Mouse (Mus musculus) frontal cortex, adult 2 months (tissue): ENCODE measurements around the gene Lag3. TPM values are rescaled to one million over a fixed set of nuclear protein-coding genes. Genes with fewer than 3 reads are reported as not detected.

Experiments
- DNase-seq, 2 experiments: peaks; one replicate each; pipeline ENCODE4 v3.0.0; 2022; ENCODE audit warnings: low spot score in 1 of 2; ENCODE audit errors: extremely low spot score in 1 of 2
- polyA plus RNA-seq: library from polyadenylated mRNA; depleted of rRNA; stranded (reverse); fragments of >200 nt; gene quantifications from 2 replicates; pipeline ENCODE4 v1.2.3, GENCODE M21; 2012

Gene Lag3
- polyA plus RNA-seq, 1 experiment: 6.0 TPM

- no peak for DNase-seq
Measured at GRCm38 (mm10) chr6:124920318-124921085, 9.0 kb upstream of the Lag3 start.

- peak; percentile 95 for DNase-seq
Measured at GRCm38 (mm10) chr6:124919695-124920317, 8.3 kb upstream of the Lag3 start, which contains the start of gene Ptms. TSS of gene Ptms (minus strand) at chr6:124920103.

GRCm38 (mm10) chr6:124918890-124919627 is 7.6 kb upstream of the Lag3 start:
- DNase-seq: peak in 1 of 2 experiments; percentile 47

- no peak for DNase-seq
Measured at GRCm38 (mm10) chr6:124918331-124918690, 6.8 kb upstream of the Lag3 start.

GRCm38 (mm10) chr6:124917518-124918330 is 6.2 kb upstream of the Lag3 start:
- peak; percentile 87 to 94 for DNase-seq

GRCm38 (mm10) chr6:124916695-124917517 is 5.4 kb upstream of the Lag3 start:
- DNase-seq: peak; percentile 59 to 92

- DNase-seq: peak; percentile 71 to 79
Measured at GRCm38 (mm10) chr6:124915942-124916694, 4.6 kb upstream of the Lag3 start.

- no peak for DNase-seq
Measured at GRCm38 (mm10) chr6:124915160-124915941, 3.8 kb upstream of the Lag3 start.

- DNase-seq: no peak
Measured at GRCm38 (mm10) chr6:124914511-124914910, 3.0 kb upstream of the Lag3 start.

GRCm38 (mm10) chr6:124913721-124914285 is 2.3 kb upstream of the Lag3 start:
- DNase-seq: no peak

- DNase-seq: no peak
Measured at GRCm38 (mm10) chr6:124913214-124913613, 1.7 kb upstream of the Lag3 start.

GRCm38 (mm10) chr6:124910032-124910431 is 1.5 kb downstream of the Lag3 start:
- no peak for DNase-seq

- no peak for DNase-seq
Measured at GRCm38 (mm10) chr6:124907767-124908166, 3.7 kb downstream of the Lag3 start.

- DNase-seq: no peak
Measured at GRCm38 (mm10) chr6:124904991-124905860, 6.3 kb downstream of the Lag3 start.

- peak; percentile 86 to 89 for DNase-seq
Measured at GRCm38 (mm10) chr6:124904161-124904981, 7.1 kb downstream of the Lag3 start.

GRCm38 (mm10) chr6:124903580-124904151 is 7.8 kb downstream of the Lag3 start:
- DNase-seq: peak; percentile 85 to 96
